Mouse (Mus musculus): ENCODE measurements around the gene Itga2. TPM values are rescaled to one million over a fixed set of nuclear protein-coding genes. Genes with fewer than 3 reads are reported as not detected.

The Itga2 gene
- polyA plus RNA-seq, 1 experiment from 2014 or later = 1.4 TPM

GRCm38 (mm10) chr13:114894718-114895117 is 37.2 kb downstream of the Itga2 start:
- Histone ChIP-seq H3K36me3 (ENCODE audit: control insufficient read depth, insufficient read depth, low read length) (no peaks in the 10 kb centered on the region), H3K9me3 (replicated peaks; ENCODE audit: control insufficient read depth, low read length, poor library complexity, severe bottlenecking) (no peaks in the 10 kb centered on the region), H3K4me3 (ENCODE audit: low read depth, low read length) (no peak overlapping the region), H3K4me2 (ENCODE audit: low read length) (no peak overlapping the region), H3K9ac (ENCODE audit: low read depth, low read length) (no peak overlapping the region), H3K27me3 (ENCODE audit: control insufficient read depth, insufficient read depth, low read depth, low read length) (no peaks in the 10 kb centered on the region), H3K27ac (ENCODE audit: low read length) (no peak overlapping the region), H3K4me1 (ENCODE audit: control insufficient read depth, insufficient read depth, low read length) (no peaks in the 10 kb centered on the region)
- ATAC-seq = no peak

- Histone ChIP-seq H3K27ac (ENCODE audit: low read length) (no peak overlapping the region), H3K9me3 (replicated peaks; ENCODE audit: control insufficient read depth, low read length, poor library complexity, severe bottlenecking) (no peaks in the 10 kb centered on the region), H3K27me3 (ENCODE audit: control insufficient read depth, insufficient read depth, low read depth, low read length) (no peaks in the 10 kb centered on the region), H3K4me1 (ENCODE audit: control insufficient read depth, insufficient read depth, low read length) (no peaks in the 10 kb centered on the region), H3K36me3 (ENCODE audit: control insufficient read depth, insufficient read depth, low read length) (no peaks in the 10 kb centered on the region), H3K4me2 (ENCODE audit: low read length) (no peak overlapping the region), H3K4me3 (ENCODE audit: low read depth, low read length) (no peak overlapping the region), H3K9ac (ENCODE audit: low read depth, low read length) (no peak overlapping the region)
- no peak for ATAC-seq
- 90% methylated on average over 6 of the region's 6 CpGs for WGBS
Observed at GRCm38 (mm10) chr13:114891655-114892054, 40.2 kb downstream of the Itga2 start.

- Histone ChIP-seq H3K9me3 (replicated peaks; ENCODE audit: control insufficient read depth, low read length, poor library complexity, severe bottlenecking) (no peaks in the 10 kb centered on the region), H3K4me2 (ENCODE audit: low read length) (no peak overlapping the region), H3K9ac (ENCODE audit: low read depth, low read length) (no peak overlapping the region), H3K27me3 (ENCODE audit: control insufficient read depth, insufficient read depth, low read depth, low read length) (no peaks in the 10 kb centered on the region), H3K4me3 (ENCODE audit: low read depth, low read length) (no peak overlapping the region), H3K36me3 (ENCODE audit: control insufficient read depth, insufficient read depth, low read length) (no peaks in the 10 kb centered on the region), H3K27ac (ENCODE audit: low read length) (no peak overlapping the region), H3K4me1 (ENCODE audit: control insufficient read depth, insufficient read depth, low read length) (no peaks in the 10 kb centered on the region)
- 92% methylated on average over 6 of the region's 6 CpGs for WGBS
- ATAC-seq = no peak
Observed at GRCm38 (mm10) chr13:114887695-114888094, 44.2 kb downstream of the Itga2 start.

GRCm38 (mm10) chr13:114887293-114887692 is 44.6 kb downstream of the Itga2 start:
- Histone ChIP-seq H3K4me2 (ENCODE audit: low read length) (no peak overlapping the region), H3K27ac (ENCODE audit: low read length) (no peak overlapping the region), H3K4me1 (ENCODE audit: control insufficient read depth, insufficient read depth, low read length) (no peaks in the 10 kb centered on the region), H3K36me3 (ENCODE audit: control insufficient read depth, insufficient read depth, low read length) (no peaks in the 10 kb centered on the region), H3K9ac (ENCODE audit: low read depth, low read length) (no peak overlapping the region), H3K27me3 (ENCODE audit: control insufficient read depth, insufficient read depth, low read depth, low read length) (no peaks in the 10 kb centered on the region), H3K4me3 (ENCODE audit: low read depth, low read length) (no peak overlapping the region), H3K9me3 (replicated peaks; ENCODE audit: control insufficient read depth, low read length, poor library complexity, severe bottlenecking) (no peaks in the 10 kb centered on the region)
- ATAC-seq = no peak
- 93% methylated on average over 4 of the region's 4 CpGs for WGBS

GRCm38 (mm10) chr13:114885171-114885570 is 46.7 kb downstream of the Itga2 start:
- H3K9ac ChIP-seq (ENCODE audit: low read depth, low read length) = no peak overlapping the region
- no peaks in the 10 kb centered on the region for H3K27me3 ChIP-seq (ENCODE audit: control insufficient read depth, insufficient read depth, low read depth, low read length)
- no peak for ATAC-seq
- H3K36me3 ChIP-seq (ENCODE audit: control insufficient read depth, insufficient read depth, low read length) = no peaks in the 10 kb centered on the region
- 70% methylated on average over 9 of the region's 9 CpGs for WGBS
- H3K4me1 ChIP-seq (ENCODE audit: control insufficient read depth, insufficient read depth, low read length) = no peaks in the 10 kb centered on the region
- no peak overlapping the region for H3K4me2 ChIP-seq (ENCODE audit: low read length)
- no peak overlapping the region for H3K27ac ChIP-seq (ENCODE audit: low read length)
- H3K4me3 ChIP-seq (ENCODE audit: low read depth, low read length) = no peak overlapping the region
- H3K9me3 ChIP-seq (replicated peaks; ENCODE audit: control insufficient read depth, low read length, poor library complexity, severe bottlenecking) = no peaks in the 10 kb centered on the region

- Histone ChIP-seq H3K36me3 (ENCODE audit: control insufficient read depth, insufficient read depth, low read length) (no peaks in the 10 kb centered on the region), H3K4me2 (ENCODE audit: low read length) (no peak overlapping the region), H3K9ac (ENCODE audit: low read depth, low read length) (no peak overlapping the region), H3K4me1 (ENCODE audit: control insufficient read depth, insufficient read depth, low read length) (no peaks in the 10 kb centered on the region), H3K9me3 (replicated peaks; ENCODE audit: control insufficient read depth, low read length, poor library complexity, severe bottlenecking) (no peaks in the 10 kb centered on the region), H3K27ac (ENCODE audit: low read length) (no peak overlapping the region), H3K27me3 (ENCODE audit: control insufficient read depth, insufficient read depth, low read depth, low read length) (no peaks in the 10 kb centered on the region), H3K4me3 (ENCODE audit: low read depth, low read length) (no peak overlapping the region)
- 85% methylated on average over 11 of the region's 11 CpGs for WGBS
- no peak for ATAC-seq
Observed at GRCm38 (mm10) chr13:114878667-114879066, 53.2 kb downstream of the Itga2 start.

GRCm38 (mm10) chr13:114876005-114876520 is 55.8 kb downstream of the Itga2 start:
- Histone ChIP-seq H3K9me3 (replicated peaks; ENCODE audit: control insufficient read depth, low read length, poor library complexity, severe bottlenecking) (no peaks in the 10 kb centered on the region), H3K36me3 (ENCODE audit: control insufficient read depth, insufficient read depth, low read length) (no peaks in the 10 kb centered on the region), H3K4me2 (ENCODE audit: low read length) (no peak overlapping the region), H3K27me3 (ENCODE audit: control insufficient read depth, insufficient read depth, low read depth, low read length) (no peaks in the 10 kb centered on the region), H3K9ac (ENCODE audit: low read depth, low read length) (no peak overlapping the region), H3K4me1 (ENCODE audit: control insufficient read depth, insufficient read depth, low read length) (no peaks in the 10 kb centered on the region), H3K4me3 (ENCODE audit: low read depth, low read length) (no peak overlapping the region), H3K27ac (ENCODE audit: low read length) (no peak overlapping the region)
- 94% methylated on average over 2 of the region's 2 CpGs for WGBS
- no peak for ATAC-seq

GRCm38 (mm10) chr13:114874738-114875137 is 57.2 kb downstream of the Itga2 start:
- Histone ChIP-seq H3K36me3 (ENCODE audit: control insufficient read depth, insufficient read depth, low read length) (no peaks in the 10 kb centered on the region), H3K4me2 (ENCODE audit: low read length) (no peak overlapping the region), H3K27me3 (ENCODE audit: control insufficient read depth, insufficient read depth, low read depth, low read length) (no peaks in the 10 kb centered on the region), H3K27ac (ENCODE audit: low read length) (no peak overlapping the region), H3K9me3 (replicated peaks; ENCODE audit: control insufficient read depth, low read length, poor library complexity, severe bottlenecking) (no peaks in the 10 kb centered on the region), H3K4me1 (ENCODE audit: control insufficient read depth, insufficient read depth, low read length) (no peaks in the 10 kb centered on the region), H3K9ac (ENCODE audit: low read depth, low read length) (no peak overlapping the region), H3K4me3 (ENCODE audit: low read depth, low read length) (no peak overlapping the region)
- no peak for ATAC-seq
- WGBS = 92% methylated on average over 6 of the region's 6 CpGs

- Histone ChIP-seq H3K4me2 (ENCODE audit: low read length) (no peak overlapping the region), H3K4me3 (ENCODE audit: low read depth, low read length) (no peak overlapping the region), H3K9ac (ENCODE audit: low read depth, low read length) (no peak overlapping the region), H3K9me3 (replicated peaks; ENCODE audit: control insufficient read depth, low read length, poor library complexity, severe bottlenecking) (no peaks in the 10 kb centered on the region), H3K27ac (ENCODE audit: low read length) (no peak overlapping the region), H3K4me1 (ENCODE audit: control insufficient read depth, insufficient read depth, low read length) (0 out of 2 replicates have a peak, but pooled peaks cover 3% of the 10 kb centered on the region), H3K36me3 (ENCODE audit: control insufficient read depth, insufficient read depth, low read length) (no peaks in the 10 kb centered on the region), H3K27me3 (ENCODE audit: control insufficient read depth, insufficient read depth, low read depth, low read length) (no peaks in the 10 kb centered on the region)
- no peak for ATAC-seq
- WGBS = 92% methylated on average over 4 of the region's 4 CpGs
Observed at GRCm38 (mm10) chr13:114857525-114857924, 74.4 kb downstream of the Itga2 start.

Data from midbrain, embryonic 16.5 days (tissue).